Mouse (Mus musculus) frontal cortex, adult (tissue): Measurements from ENCODE around the gene Fbxo9.

Experiments used
- ATAC-seq: cut with Nextera tagmentation; 2 replicates; pipeline ENCODE4 v1.9.2; 2017; ENCODE audit warnings: mild to moderate bottlenecking, moderate library complexity, mixed read lengths; ENCODE audit not compliant: low TSS enrichment

Fbxo9 gene

GRCm38 (mm10) chr9:78070496-78070895 is 38.4 kb downstream of the Fbxo9 start:
- ATAC-seq, result no peak

- ATAC-seq, result no peak
Measured at GRCm38 (mm10) chr9:78064121-78064520, 44.7 kb downstream of the Fbxo9 start.

- ATAC-seq, result no peak
Measured at GRCm38 (mm10) chr9:78062392-78062791, 46.5 kb downstream of the Fbxo9 start.

GRCm38 (mm10) chr9:78059525-78060120 is 49.2 kb downstream of the Fbxo9 start:
- no peak for ATAC-seq

GRCm38 (mm10) chr9:78054298-78054697 is 54.6 kb downstream of the Fbxo9 start:
- ATAC-seq, result no peak

GRCm38 (mm10) chr9:78053821-78054220 is 55.0 kb downstream of the Fbxo9 start:
- ATAC-seq, result no peak

- no peak for ATAC-seq
Measured at GRCm38 (mm10) chr9:78051677-78052076, 57.2 kb downstream of the Fbxo9 start, which contains the start of gene Gcm1. Gene Gcm1, plus strand, starts transcription at chr9:78051924.

GRCm38 (mm10) chr9:78050452-78050970 is 58.4 kb downstream of the Fbxo9 start:
- ATAC-seq, result no peak

GRCm38 (mm10) chr9:78046755-78047154 is 62.1 kb downstream of the Fbxo9 start:
- ATAC-seq, result no peak

- no peak for ATAC-seq
Measured at GRCm38 (mm10) chr9:78045171-78045570, 63.7 kb downstream of the Fbxo9 start.

- ATAC-seq, result peak; percentile 100
Measured at GRCm38 (mm10) chr9:78038755-78039489, 69.9 kb downstream of the Fbxo9 start.

- no peak for ATAC-seq
Measured at GRCm38 (mm10) chr9:78035831-78036230, 73.0 kb downstream of the Fbxo9 start.

- no peak for ATAC-seq
Measured at GRCm38 (mm10) chr9:78035296-78035695, 73.6 kb downstream of the Fbxo9 start.

GRCm38 (mm10) chr9:78032930-78033329 is 75.9 kb downstream of the Fbxo9 start:
- ATAC-seq, result no peak
